Mouse (Mus musculus) C2C12 (cell line): ENCODE results near the gene Pole.

Experiments
- CEBPB ChIP-seq: IDR thresholded peaks from one replicate; pipeline ENCODE4 v1.6.1; 2011; ENCODE audit warnings: low read depth, mild to moderate bottlenecking, control low read depth, moderate library complexity
- CTCF ChIP-seq: IDR thresholded peaks from one replicate; pipeline ENCODE4 v1.5.1; 2011; ENCODE audit not compliant: control insufficient read depth, insufficient read depth, insufficient read length
- MAX ChIP-seq: IDR thresholded peaks from one replicate; pipeline ENCODE4 v1.6.1; 2011; ENCODE audit warnings: mild to moderate bottlenecking, control low read depth

GRCm38 (mm10) chr5:110386371-110387330 lies 100.5 kb downstream of the Pole start:
- TF ChIP-seq CTCF (no peak), MAX (no peak), CEBPB (no peak)
